Mouse (Mus musculus) kidney, adult 2 months (tissue): ENCODE data around the gene Selenos. TPM values are rescaled to one million over a fixed set of nuclear protein-coding genes. Genes with fewer than 3 reads are reported as not detected.
"Not testable (repeated sequence)": the region's sequence is repeated elsewhere in the genome, so short reads cannot be mapped to it uniquely, and the experiment has no call there.

Experiments used
- DNase-seq: peaks from one replicate; pipeline ENCODE4 v3.0.0; 2021
- H3K27ac ChIP-seq: fragments of 200-500 bp; 2 replicates; pipeline ENCODE4 v1.5.1; 2012; ENCODE audit warnings: low read depth, low read length, control low read depth, inconsistent platforms; ENCODE audit not compliant: insufficient read depth
- H3K27me3 ChIP-seq: fragments of 200-500 bp; replicated peaks from 2 replicates; pipeline ENCODE4 v1.6.1; 2012; ENCODE audit warnings: mild to moderate bottlenecking, moderate library complexity, low read length, inconsistent platforms; ENCODE audit not compliant: control insufficient read depth, insufficient read depth
- H3K36me3 ChIP-seq: fragments of 200-500 bp; 2 replicates; pipeline ENCODE4 v1.6.1; 2012; ENCODE audit warnings: mild to moderate bottlenecking, moderate library complexity, low read length, inconsistent platforms; ENCODE audit not compliant: control insufficient read depth, insufficient read depth
- H3K4me1 ChIP-seq: fragments of 200-500 bp; 2 replicates; pipeline ENCODE4 v1.6.1; 2011; ENCODE audit warnings: low read length; ENCODE audit not compliant: control insufficient read depth, insufficient read depth
- H3K4me3 ChIP-seq: fragments of 200-500 bp; 2 replicates; pipeline ENCODE4 v1.5.1; 2011; ENCODE audit warnings: mild to moderate bottlenecking, low read depth, low read length, control low read depth; ENCODE audit not compliant: insufficient read depth
- CTCF ChIP-seq: fragments of 200-500 bp; conservative IDR thresholded peaks from 2 replicates; pipeline ENCODE4 v1.5.1; 2011; ENCODE audit warnings: low read depth, mild to moderate bottlenecking, control low read depth, low read length, moderate library complexity, mixed read lengths; ENCODE audit not compliant: insufficient read depth, insufficient read length
- POLR2A ChIP-seq: fragments of 200-500 bp; IDR thresholded peaks from one replicate; pipeline ENCODE4 v1.6.1; 2011; ENCODE audit warnings: low read depth, low read length, control low read depth
- WGBS: fragments of 180-500 bp; shearing (Covaris S2); methylation state at CpG from one replicate; pipeline ENCODE4 v1.1.7; 2018; 5-methylcytosine and 5-hydroxymethylcytosine counted together
- polyA plus RNA-seq: library from polyadenylated mRNA; depleted of rRNA; stranded (reverse); fragments of >200 nt; gene quantifications from 2 replicates; pipeline ENCODE4 v1.2.3, GENCODE M21; 2012

The Selenos gene
- polyA plus RNA-seq, 1 experiment: 77.2 TPM

GRCm38 (mm10) chr7:66046921-66047918 lies 32.2 kb upstream of the Selenos start:
- no peak overlapping the region for H3K4me3 ChIP-seq
- no peak overlapping the region for H3K27ac ChIP-seq
- H3K36me3 ChIP-seq: no peaks in the 10 kb centered on the region
- H3K27me3 ChIP-seq: no peaks in the 10 kb centered on the region
- no peak for DNase-seq
- 69% methylated on average over 17 of the region's 17 CpGs for WGBS
- H3K4me1 ChIP-seq: no peaks in the 10 kb centered on the region
- TF ChIP-seq CTCF (no peak), POLR2A (no peak)

GRCm38 (mm10) chr7:66047975-66048374 lies 31.5 kb upstream of the Selenos start:
- 75% methylated on average over 4 of the region's 4 CpGs for WGBS
- no peaks in the 10 kb centered on the region for H3K4me1 ChIP-seq
- no peaks in the 10 kb centered on the region for H3K27me3 ChIP-seq
- no peak overlapping the region for H3K27ac ChIP-seq
- H3K4me3 ChIP-seq: no peak overlapping the region
- DNase-seq: no peak
- H3K36me3 ChIP-seq: no peaks in the 10 kb centered on the region
- no peak for TF ChIP-seq POLR2A
- no peak for TF ChIP-seq CTCF

GRCm38 (mm10) chr7:66048446-66049230 lies 30.8 kb upstream of the Selenos start:
- WGBS: 85% methylated on average over 12 of the region's 12 CpGs
- no peaks in the 10 kb centered on the region for H3K4me1 ChIP-seq
- no peaks in the 10 kb centered on the region for H3K27me3 ChIP-seq
- no peak for TF ChIP-seq CTCF
- no peak overlapping the region for H3K27ac ChIP-seq
- H3K36me3 ChIP-seq: no peaks in the 10 kb centered on the region
- no peak for DNase-seq
- H3K4me3 ChIP-seq: no peak overlapping the region

GRCm38 (mm10) chr7:66053946-66054483 lies 25.4 kb upstream of the Selenos start:
- H3K4me3 ChIP-seq: no peak overlapping the region
- no peak for TF ChIP-seq CTCF
- TF ChIP-seq POLR2A: no peak
- H3K27ac ChIP-seq: no peak overlapping the region
- no peaks in the 10 kb centered on the region for H3K27me3 ChIP-seq
- 91% methylated on average over 4 of the region's 4 CpGs for WGBS
- DNase-seq: no peak
- H3K36me3 ChIP-seq: no peaks in the 10 kb centered on the region
- no peaks in the 10 kb centered on the region for H3K4me1 ChIP-seq

- not testable (repeated sequence) for H3K4me3 ChIP-seq, H3K27ac ChIP-seq, H3K27me3 ChIP-seq, H3K4me1 ChIP-seq, H3K36me3 ChIP-seq
- TF ChIP-seq CTCF: 0 out of 2 replicates have a peak, but pooled peaks have one; percentile 28
- peak; percentile 39 for DNase-seq
- WGBS: 0% methylated on average over 2 of the region's 2 CpGs
Observed at GRCm38 (mm10) chr7:66055356-66055755, 24.1 kb upstream of the Selenos start.

DNA sequence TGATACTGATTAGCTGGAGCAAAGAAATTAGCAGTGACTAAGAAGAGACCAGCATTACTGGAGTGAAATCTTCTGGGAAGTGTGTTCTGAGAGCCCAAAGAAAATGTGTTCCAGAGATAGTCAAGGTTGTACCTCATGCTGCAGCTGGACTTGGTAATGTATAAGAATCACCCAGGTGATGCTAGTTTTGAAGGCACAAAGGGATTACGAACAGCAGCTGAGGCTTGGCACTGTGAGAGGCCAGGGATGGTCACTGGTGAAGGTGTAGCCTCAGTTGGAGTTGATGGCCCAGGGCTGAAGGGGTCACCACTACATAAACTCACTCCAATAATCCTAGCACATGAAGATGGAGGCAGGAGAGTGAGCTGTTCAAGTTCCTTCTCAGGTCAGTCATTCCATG lies 20.7 kb upstream of the Selenos start, which contains the start of gene Snrpa1:
Snrpa1 (plus strand) TSS at position 301 of the 400 bp plus-strand sequence.
- peak within 1 kb of the TSS; percentile 77; the same call in 1 of the 2 replicates for H3K27ac ChIP-seq
- no peak for DNase-seq
- H3K4me3 ChIP-seq: peak within 1 kb of the TSS; percentile 77
- no peak for TF ChIP-seq CTCF
- no peaks in the 10 kb centered on the region for H3K27me3 ChIP-seq
- no peaks in the 10 kb centered on the region for H3K36me3 ChIP-seq
- peaks cover 10% of the 10 kb centered on the region; the same call in 1 of the 2 replicates for H3K4me1 ChIP-seq
- WGBS: 89% methylated on average over 1 of the region's 1 CpGs
